Mouse (Mus musculus) kidney, postnatal 10 days (tissue): ENCODE data around the gene Lif.

Experiments
- DNase-seq: peaks from one replicate; pipeline ENCODE4 v3.0.0; 2021; ENCODE audit warnings: mixed read lengths

Lif gene

GRCm38 (mm10) chr11:4299735-4300474 is 42.5 kb downstream of the Lif start:
- DNase-seq: peak; percentile 74

- no peak for DNase-seq
Observed at GRCm38 (mm10) chr11:4300683-4301082, 43.3 kb downstream of the Lif start.

GRCm38 (mm10) chr11:4302363-4302913 is 45.1 kb downstream of the Lif start:
- no peak for DNase-seq

GRCm38 (mm10) chr11:4303033-4303432 is 45.7 kb downstream of the Lif start:
- no peak for DNase-seq

GRCm38 (mm10) chr11:4304203-4304602 is 46.8 kb downstream of the Lif start:
- DNase-seq: no peak

GRCm38 (mm10) chr11:4305090-4305489 is 47.7 kb downstream of the Lif start:
- DNase-seq: no peak

- no peak for DNase-seq
Observed at GRCm38 (mm10) chr11:4306086-4306485, 48.7 kb downstream of the Lif start.

- DNase-seq: no peak
Observed at GRCm38 (mm10) chr11:4308060-4308513, 50.7 kb downstream of the Lif start.

GRCm38 (mm10) chr11:4308514-4309450 is 51.4 kb downstream of the Lif start:
- DNase-seq: peak; percentile 41

GRCm38 (mm10) chr11:4309613-4310012 is 52.3 kb downstream of the Lif start:
- DNase-seq: no peak

GRCm38 (mm10) chr11:4310324-4310723 is 53.0 kb downstream of the Lif start:
- no peak for DNase-seq

GRCm38 (mm10) chr11:4312180-4312579 is 54.8 kb downstream of the Lif start:
- DNase-seq: no peak

- no peak for DNase-seq
Observed at GRCm38 (mm10) chr11:4317287-4317686, 59.9 kb downstream of the Lif start.

GRCm38 (mm10) chr11:4318011-4318410 is 60.7 kb downstream of the Lif start:
- DNase-seq: no peak

GRCm38 (mm10) chr11:4319212-4319955 is 62.0 kb downstream of the Lif start:
- no peak for DNase-seq

- DNase-seq: no peak
Observed at GRCm38 (mm10) chr11:4320876-4321275, 63.5 kb downstream of the Lif start.
